Mouse (Mus musculus): ENCODE measurements around the gene Tbx2. TPM values are rescaled to one million over a fixed set of nuclear protein-coding genes. Genes with fewer than 3 reads are reported as not detected.

The Tbx2 gene
- polyA plus RNA-seq, 1 experiment, result 0.16 TPM

- peak overlapping the region; percentile 29; the same call in 1 of the 2 replicates for H3K9ac ChIP-seq (ENCODE audit: low read depth, poor library complexity, severe bottlenecking)
- no peaks in the 10 kb centered on the region for H3K4me1 ChIP-seq (ENCODE audit: control insufficient read depth, insufficient read depth, low read length)
- H3K27ac ChIP-seq (ENCODE audit: insufficient read depth, low read length), result no peak overlapping the region
- H3K9me3 ChIP-seq (replicated peaks; ENCODE audit: control insufficient read depth, insufficient read depth, low read length, poor library complexity, severe bottlenecking), result no peaks in the 10 kb centered on the region
- TF ChIP-seq EP300 (IDR thresholded peaks at IDR 0.05; ENCODE audit: insufficient read depth, low read depth, low read length) (no peak), CTCF (IDR thresholded peaks at IDR 0.05; ENCODE audit: low read depth, low read length) (no peak), POLR2A (IDR thresholded peaks at IDR 0.05; ENCODE audit: insufficient read depth, low read length) (no peak)
- peaks cover 39% of the 10 kb centered on the region for H3K27me3 ChIP-seq (ENCODE audit: control insufficient read depth, insufficient read depth, low read length, poor library complexity, severe bottlenecking)
- no peaks in the 10 kb centered on the region for H3K36me3 ChIP-seq (ENCODE audit: control insufficient read depth, insufficient read depth, low read length, poor library complexity, severe bottlenecking)
- peak overlapping the region; percentile 8 for H3K4me3 ChIP-seq (ENCODE audit: low read depth, low read length)
Observed at GRCm38 (mm10) chr11:85842596-85843346, 10.4 kb downstream of the Tbx2 start.

- no peaks in the 10 kb centered on the region for H3K36me3 ChIP-seq (ENCODE audit: control insufficient read depth, insufficient read depth, low read length, poor library complexity, severe bottlenecking)
- H3K4me3 ChIP-seq (ENCODE audit: low read depth, low read length), result peak overlapping the region; percentile 86
- peak overlapping the region; percentile 29; the same call in 1 of the 2 replicates for H3K9ac ChIP-seq (ENCODE audit: low read depth, poor library complexity, severe bottlenecking)
- TF ChIP-seq CTCF (IDR thresholded peaks at IDR 0.05; ENCODE audit: low read depth, low read length) (peak; percentile 64), EP300 (IDR thresholded peaks at IDR 0.05; ENCODE audit: insufficient read depth, low read depth, low read length) (no peak), POLR2A (IDR thresholded peaks at IDR 0.05; ENCODE audit: insufficient read depth, low read length) (no peak)
- no peaks in the 10 kb centered on the region for H3K9me3 ChIP-seq (replicated peaks; ENCODE audit: control insufficient read depth, insufficient read depth, low read length, poor library complexity, severe bottlenecking)
- H3K4me1 ChIP-seq (ENCODE audit: control insufficient read depth, insufficient read depth, low read length), result no peaks in the 10 kb centered on the region
- no peak overlapping the region for H3K27ac ChIP-seq (ENCODE audit: insufficient read depth, low read length)
- peaks cover 34% of the 10 kb centered on the region for H3K27me3 ChIP-seq (ENCODE audit: control insufficient read depth, insufficient read depth, low read length, poor library complexity, severe bottlenecking)
Observed at GRCm38 (mm10) chr11:85843347-85843692, 11.0 kb downstream of the Tbx2 start.

GRCm38 (mm10) chr11:85844144-85844965, 12.0 kb downstream of the Tbx2 start:
- Histone ChIP-seq H3K9me3 (replicated peaks; ENCODE audit: control insufficient read depth, insufficient read depth, low read length, poor library complexity, severe bottlenecking) (no peaks in the 10 kb centered on the region), H3K36me3 (ENCODE audit: control insufficient read depth, insufficient read depth, low read length, poor library complexity, severe bottlenecking) (no peaks in the 10 kb centered on the region), H3K9ac (ENCODE audit: low read depth, poor library complexity, severe bottlenecking) (peak overlapping the region; percentile 29), H3K4me1 (ENCODE audit: control insufficient read depth, insufficient read depth, low read length) (no peaks in the 10 kb centered on the region), H3K27ac (ENCODE audit: insufficient read depth, low read length) (no peak overlapping the region), H3K4me3 (ENCODE audit: low read depth, low read length) (peak overlapping the region; percentile 86), H3K27me3 (ENCODE audit: control insufficient read depth, insufficient read depth, low read length, poor library complexity, severe bottlenecking) (peaks cover 24% of the 10 kb centered on the region)
- peak; percentile 73 for TF ChIP-seq CTCF (IDR thresholded peaks at IDR 0.05; ENCODE audit: low read depth, low read length)
- no peak for TF ChIP-seq POLR2A (IDR thresholded peaks at IDR 0.05; ENCODE audit: insufficient read depth, low read length)

- no peak overlapping the region for H3K4me3 ChIP-seq (ENCODE audit: low read depth, low read length)
- no peak overlapping the region for H3K9ac ChIP-seq (ENCODE audit: low read depth, poor library complexity, severe bottlenecking)
- no peaks in the 10 kb centered on the region for H3K9me3 ChIP-seq (replicated peaks; ENCODE audit: control insufficient read depth, insufficient read depth, low read length, poor library complexity, severe bottlenecking)
- no peaks in the 10 kb centered on the region for H3K4me1 ChIP-seq (ENCODE audit: control insufficient read depth, insufficient read depth, low read length)
- no peak for TF ChIP-seq CTCF (IDR thresholded peaks at IDR 0.05; ENCODE audit: low read depth, low read length)
- TF ChIP-seq POLR2A (IDR thresholded peaks at IDR 0.05; ENCODE audit: insufficient read depth, low read length), result no peak
- no peak for TF ChIP-seq EP300 (IDR thresholded peaks at IDR 0.05; ENCODE audit: insufficient read depth, low read depth, low read length)
- no peak overlapping the region for H3K27ac ChIP-seq (ENCODE audit: insufficient read depth, low read length)
- H3K27me3 ChIP-seq (ENCODE audit: control insufficient read depth, insufficient read depth, low read length, poor library complexity, severe bottlenecking), result peaks cover 19% of the 10 kb centered on the region
- H3K36me3 ChIP-seq (ENCODE audit: control insufficient read depth, insufficient read depth, low read length, poor library complexity, severe bottlenecking), result no peaks in the 10 kb centered on the region
Observed at GRCm38 (mm10) chr11:85844971-85845370, 12.6 kb downstream of the Tbx2 start.

- no peaks in the 10 kb centered on the region for H3K4me1 ChIP-seq (ENCODE audit: control insufficient read depth, insufficient read depth, low read length)
- H3K9me3 ChIP-seq (replicated peaks; ENCODE audit: control insufficient read depth, insufficient read depth, low read length, poor library complexity, severe bottlenecking), result no peaks in the 10 kb centered on the region
- H3K27ac ChIP-seq (ENCODE audit: insufficient read depth, low read length), result no peak overlapping the region
- H3K36me3 ChIP-seq (ENCODE audit: control insufficient read depth, insufficient read depth, low read length, poor library complexity, severe bottlenecking), result no peaks in the 10 kb centered on the region
- TF ChIP-seq EP300 (IDR thresholded peaks at IDR 0.05; ENCODE audit: insufficient read depth, low read depth, low read length) (no peak), CTCF (IDR thresholded peaks at IDR 0.05; ENCODE audit: low read depth, low read length) (no peak), POLR2A (IDR thresholded peaks at IDR 0.05; ENCODE audit: insufficient read depth, low read length) (no peak)
- H3K27me3 ChIP-seq (ENCODE audit: control insufficient read depth, insufficient read depth, low read length, poor library complexity, severe bottlenecking), result peaks cover 9% of the 10 kb centered on the region
- no peak overlapping the region for H3K4me3 ChIP-seq (ENCODE audit: low read depth, low read length)
- no peak overlapping the region for H3K9ac ChIP-seq (ENCODE audit: low read depth, poor library complexity, severe bottlenecking)
Observed at GRCm38 (mm10) chr11:85845921-85846320, 13.6 kb downstream of the Tbx2 start.

- Histone ChIP-seq H3K4me3 (ENCODE audit: low read depth, low read length) (no peak overlapping the region), H3K36me3 (ENCODE audit: control insufficient read depth, insufficient read depth, low read length, poor library complexity, severe bottlenecking) (no peaks in the 10 kb centered on the region), H3K4me1 (ENCODE audit: control insufficient read depth, insufficient read depth, low read length) (no peaks in the 10 kb centered on the region), H3K27ac (ENCODE audit: insufficient read depth, low read length) (no peak overlapping the region), H3K27me3 (ENCODE audit: control insufficient read depth, insufficient read depth, low read length, poor library complexity, severe bottlenecking) (peaks cover 5% of the 10 kb centered on the region; the same call in 1 of the 2 replicates), H3K9ac (ENCODE audit: low read depth, poor library complexity, severe bottlenecking) (no peak overlapping the region), H3K9me3 (replicated peaks; ENCODE audit: control insufficient read depth, insufficient read depth, low read length, poor library complexity, severe bottlenecking) (no peaks in the 10 kb centered on the region)
- no peak for TF ChIP-seq CTCF (IDR thresholded peaks at IDR 0.05; ENCODE audit: low read depth, low read length)
- no peak for TF ChIP-seq POLR2A (IDR thresholded peaks at IDR 0.05; ENCODE audit: insufficient read depth, low read length)
- TF ChIP-seq EP300 (IDR thresholded peaks at IDR 0.05; ENCODE audit: insufficient read depth, low read depth, low read length), result no peak
Observed at GRCm38 (mm10) chr11:85846509-85846908, 14.2 kb downstream of the Tbx2 start.
